Mouse (Mus musculus) lung, postnatal 0 days (tissue): ENCODE measurements around the gene Olfr374.

Experiments used
- CTCF ChIP-seq: IDR thresholded peaks from 2 replicates; pipeline ENCODE4 v1.5.1; 2016; ENCODE audit warnings: antibody characterized with exemption, mild to moderate bottlenecking
- EP300 ChIP-seq: IDR thresholded peaks from 2 replicates; pipeline ENCODE4 v1.6.1; 2016; ENCODE audit warnings: antibody characterized with exemption, mild to moderate bottlenecking, control low read depth

DNA sequence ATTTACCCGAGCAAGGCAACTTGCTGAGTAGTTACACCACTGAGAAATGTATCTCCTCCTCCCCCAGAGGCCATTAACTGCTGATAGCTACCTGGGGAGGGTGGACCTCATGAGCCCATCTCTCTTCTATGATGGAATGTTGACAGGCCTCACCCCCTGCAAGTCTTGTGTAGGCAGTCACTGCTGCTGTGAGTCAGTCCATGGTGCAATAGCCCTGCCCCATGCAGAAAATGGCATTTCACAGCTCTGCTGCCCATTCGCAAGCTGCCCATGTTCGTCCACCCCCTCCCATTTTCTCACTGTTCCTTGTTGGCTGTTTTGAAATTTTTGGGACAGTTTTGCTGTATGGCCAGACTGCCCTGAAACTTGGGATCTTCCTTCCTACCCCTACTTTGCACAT is 38.7 kb downstream of the Olfr374 start:
- TF ChIP-seq EP300, result no peak
- no peak for TF ChIP-seq CTCF
